Mouse (Mus musculus): Measurements from ENCODE around the gene Klhl35. TPM values are rescaled to one million over a fixed set of nuclear protein-coding genes. Genes with fewer than 3 reads are reported as not detected.
"Not testable (repeated sequence)": the region's sequence is repeated elsewhere in the genome, so short reads cannot be mapped to it uniquely, and the experiment has no call there.

The Klhl35 gene
- total RNA-seq, 4 experiments from 2014 or later: 0.38 to 1.2 (median 0.75) TPM

DNA sequence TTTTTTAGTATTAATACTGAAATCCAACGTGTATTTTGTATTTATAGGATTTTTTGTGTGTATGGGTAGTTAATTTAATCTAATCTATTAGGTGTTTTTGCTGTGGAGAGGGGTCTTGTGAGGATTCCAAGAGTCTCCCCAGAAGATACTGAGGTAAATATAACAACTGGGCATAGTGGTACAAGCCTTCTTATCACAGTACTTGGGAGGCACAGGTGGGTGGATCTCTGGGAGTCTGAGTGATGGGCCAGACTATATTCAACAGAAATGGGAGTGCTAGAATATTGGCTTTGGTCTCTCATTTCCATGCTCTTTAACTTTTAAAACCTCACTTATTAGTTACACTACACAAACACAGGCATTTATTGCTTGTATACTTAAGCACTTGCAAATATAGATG, 35.3 kb downstream of the Klhl35 start:
- no peak for DNase-seq

DNA sequence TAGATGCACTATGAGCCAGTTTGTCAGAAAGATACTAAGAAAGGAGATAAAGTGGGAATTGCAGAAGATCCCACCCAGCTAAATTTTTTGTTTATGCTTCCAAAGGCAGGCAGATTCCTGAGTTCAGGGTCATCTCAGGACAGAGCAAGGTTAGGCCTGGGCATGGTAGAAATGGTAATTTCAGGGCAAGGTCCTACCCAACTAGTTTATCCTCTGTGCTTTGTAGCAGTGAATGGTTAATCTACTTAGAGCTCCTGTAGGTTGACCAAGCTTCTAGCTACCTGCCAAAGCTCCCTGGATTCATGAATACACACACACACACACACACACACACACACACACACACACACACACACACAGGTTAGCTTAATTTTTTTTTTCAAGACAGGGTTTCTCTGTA, 38.8 kb downstream of the Klhl35 start:
- DNase-seq: no peak

DNA sequence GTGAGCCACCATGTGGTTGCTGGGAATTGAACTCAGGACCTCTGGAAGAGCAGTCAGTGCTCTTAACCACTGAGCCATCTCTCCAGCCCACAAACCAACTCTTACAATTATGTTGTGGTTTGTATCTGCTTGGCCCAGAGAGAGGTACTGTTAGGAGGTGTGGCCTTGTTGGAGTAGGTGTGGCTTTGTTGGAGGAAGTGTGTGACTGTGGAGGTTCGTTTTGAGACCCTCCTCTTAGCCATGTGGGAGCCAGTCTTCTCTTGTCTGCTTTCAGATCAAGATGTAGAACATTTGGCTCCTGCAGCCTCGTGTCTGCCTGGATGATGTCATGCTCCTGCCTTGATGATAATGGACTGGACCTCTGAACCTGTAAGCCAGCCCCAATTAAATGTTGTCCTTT, 42.4 kb downstream of the Klhl35 start:
- not testable (repeated sequence) for DNase-seq

DNA sequence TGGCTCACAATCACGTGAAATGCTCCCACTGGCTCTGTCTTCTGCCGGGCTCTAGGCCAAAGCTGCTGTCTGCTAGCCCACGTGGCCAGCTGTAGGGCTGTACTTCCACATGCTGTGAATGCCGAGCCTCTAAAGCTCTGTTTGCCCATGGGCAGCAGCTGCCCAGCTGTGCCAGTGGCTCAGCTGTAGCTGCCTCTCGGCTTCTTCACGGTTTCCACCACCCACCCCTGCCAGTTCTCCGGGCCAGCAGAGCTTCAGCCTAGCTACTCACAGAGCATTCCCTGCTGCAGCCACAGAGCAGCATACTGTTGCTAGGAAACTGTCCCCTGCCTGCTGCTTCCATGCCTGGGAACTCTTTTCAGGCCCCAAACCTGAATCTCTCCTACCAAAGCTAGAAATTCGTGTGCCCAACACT, 44.3 kb downstream of the Klhl35 start:
- DNase-seq: no peak

DNA sequence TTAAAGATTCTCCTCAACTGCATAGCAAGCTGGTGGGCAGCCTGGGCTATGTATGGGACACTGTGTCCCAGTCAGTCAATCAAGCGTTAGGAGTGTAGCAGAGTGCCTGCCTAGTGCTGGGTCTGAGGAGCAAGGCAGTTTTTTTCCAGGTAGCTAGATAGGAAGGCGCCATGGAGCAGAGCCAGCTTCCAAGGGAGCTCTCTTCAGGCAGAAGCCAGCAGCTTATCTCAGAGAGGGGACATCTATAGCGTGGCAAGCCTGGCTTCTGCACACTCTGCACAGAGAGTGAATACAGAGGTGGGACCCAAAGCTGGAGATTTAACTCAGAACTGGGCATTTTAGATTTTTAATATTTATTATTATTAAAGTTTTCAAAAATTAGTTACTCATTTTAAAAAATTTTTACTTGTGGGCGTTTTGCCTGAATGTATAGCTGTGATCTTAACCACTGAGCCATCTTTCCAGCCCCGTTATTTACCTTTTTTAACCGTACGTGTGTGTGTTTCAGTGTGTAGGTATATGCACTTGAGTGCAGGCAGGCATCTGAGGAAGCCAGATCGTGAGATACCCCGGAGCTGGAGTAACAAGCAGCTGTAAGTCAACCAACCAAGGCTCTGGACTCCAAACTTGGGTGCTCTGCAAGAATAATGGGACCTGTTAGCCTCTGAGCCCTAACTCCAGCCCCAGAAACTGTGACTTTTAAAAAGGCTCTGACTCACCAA, 50.4 kb downstream of the Klhl35 start:
- DNase-seq: no peak

DNA sequence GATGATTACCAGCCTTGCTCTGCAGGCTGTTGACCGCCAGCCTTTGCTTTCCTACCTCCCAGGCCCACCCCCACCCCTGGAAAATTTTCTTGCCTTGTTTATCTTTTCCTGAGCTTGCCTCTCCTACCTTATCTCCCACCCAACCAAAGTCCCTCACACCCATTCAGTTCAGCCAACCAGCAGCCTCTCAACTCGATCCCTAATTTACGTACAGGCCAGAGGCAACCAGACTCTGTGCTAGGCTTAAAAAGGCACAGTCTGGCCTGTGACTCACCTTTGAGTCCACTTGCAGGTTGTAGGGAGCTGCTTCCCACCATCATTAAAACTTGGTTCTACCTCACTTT, 51.0 kb downstream of the Klhl35 start:
- DNase-seq: no peak

DNA sequence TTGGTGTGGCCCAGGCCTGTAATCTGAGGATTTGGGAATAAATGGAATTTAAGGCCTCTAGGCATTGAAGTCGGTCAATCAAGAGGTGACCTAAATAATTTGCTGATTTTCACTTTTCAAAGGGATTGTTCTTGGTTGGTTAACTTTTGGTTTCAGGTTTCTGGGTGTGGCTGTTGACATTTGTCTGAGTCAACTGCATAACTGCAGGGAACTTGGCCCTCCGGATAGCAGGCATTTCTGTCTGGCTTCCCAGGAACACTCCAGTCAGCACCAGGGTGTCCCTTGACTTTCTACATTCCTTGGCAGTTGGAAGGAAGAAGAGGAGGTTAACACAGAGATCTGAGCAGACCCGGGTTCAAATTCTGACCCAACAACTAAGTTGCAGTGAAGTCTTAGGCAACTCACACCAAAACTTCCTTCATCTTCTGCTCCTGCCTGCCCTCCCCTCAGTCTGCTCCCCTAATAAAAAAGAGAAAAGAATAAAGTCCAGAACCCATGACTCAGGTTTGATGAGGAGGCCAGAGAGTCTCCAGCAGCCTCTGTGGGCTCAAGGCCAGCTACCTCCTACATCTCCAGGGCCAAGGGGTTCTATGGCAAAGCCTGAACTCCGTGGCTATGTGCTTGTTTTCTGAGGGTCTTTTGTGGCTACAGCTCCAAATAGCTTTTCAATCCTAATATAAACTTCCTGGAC, 53.3 kb downstream of the Klhl35 start:
- DNase-seq: no peak

DNA sequence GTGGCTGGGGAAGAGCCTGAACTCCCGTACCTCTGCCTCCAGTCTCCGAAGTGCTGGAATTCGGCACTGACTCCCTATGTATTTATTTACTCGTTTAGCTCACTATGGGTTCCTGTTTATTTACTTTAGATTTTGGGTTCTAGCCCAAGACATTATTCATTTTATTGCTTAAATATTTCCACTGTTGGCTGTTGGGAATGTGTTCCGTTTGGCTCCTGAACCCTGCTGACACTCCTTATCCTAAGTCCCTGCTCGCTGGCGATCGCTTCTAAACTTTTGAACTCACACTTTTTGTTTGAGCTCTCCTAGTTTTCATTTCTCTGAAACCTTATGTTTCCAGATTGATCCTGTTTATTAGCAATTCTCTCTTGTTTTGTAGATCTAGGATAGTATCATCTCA, 57.3 kb downstream of the Klhl35 start:
- no peak for DNase-seq

Other genes starting within 250 kb of the Klhl35 start
- gene Mogat2, start 227.4 kb upstream of the Klhl35 start, total RNA-seq (2022): 1 to 10 TPM in 1 of 4 experiments, under 1 TPM in 3; 0.25 to 1.5 (median 0.51) TPM
- gene Map6, start 198.6 kb upstream of the Klhl35 start, total RNA-seq (2022): 10 to 100 TPM in 3 of 4 experiments, 1 to 10 TPM in 1; 8.6 to 14.1 (median 12.4) TPM
- gene Serpinh1, start 112.8 kb upstream of the Klhl35 start, total RNA-seq (2022): 100 to 1,000 TPM; 127 to 266 (median 171) TPM
- 10 to 100 TPM in 3 of 4 experiments, 1 to 10 TPM in 1; 9.2 to 16.4 (median 13.9) TPM for gene Gdpd5, start 84.6 kb upstream of the Klhl35 start, total RNA-seq (2022)
- 100 to 1,000 TPM; 533 to 601 (median 565) TPM for gene Rps3, start 17.7 kb downstream of the Klhl35 start, total RNA-seq (2022)
- 10 to 100 TPM; 59.8 to 82.0 (median 64.7) TPM for gene Arrb1, start 69.5 kb downstream of the Klhl35 start, total RNA-seq (2022)
- gene Tpbgl, start 161.1 kb downstream of the Klhl35 start, total RNA-seq (2022): 10 to 100 TPM; 29.8 to 42.0 (median 36.0) TPM
- gene Slco2b1, start 245.3 kb downstream of the Klhl35 start, total RNA-seq (2022): 10 to 100 TPM; 25.3 to 35.2 (median 31.5) TPM

Measured in adrenal gland, adult 8-10 months (tissue).